Mouse (Mus musculus) stomach, postnatal 0 days (tissue): ENCODE data around the gene Ptpn14.

Source experiments
- CTCF ChIP-seq: IDR thresholded peaks from 2 replicates; pipeline ENCODE4 v1.5.1; 2016; ENCODE audit warnings: antibody characterized with exemption, low read depth, mild to moderate bottlenecking, moderate library complexity
- EP300 ChIP-seq: optimal IDR thresholded peaks from 2 replicates; pipeline ENCODE3; 2016; ENCODE audit warnings: antibody characterized with exemption

GRCm38 (mm10) chr1:189808453-189808852 lies 80.4 kb downstream of the Ptpn14 start:
- TF ChIP-seq CTCF (no peak), EP300 (no peak)
